Mouse (Mus musculus) bone marrow, adult 2 months (tissue): Measurements from ENCODE around the gene A930002H24Rik.

Experiments used
- CTCF ChIP-seq: fragments of 200-500 bp; IDR thresholded peaks from 2 replicates; pipeline ENCODE4 v1.5.1; 2011; ENCODE audit warnings: low read length, control low read depth; ENCODE audit not compliant: control insufficient read depth, insufficient read depth
- POLR2A ChIP-seq: fragments of 200-500 bp; IDR thresholded peaks from 2 replicates; pipeline ENCODE4 v1.6.1; 2011; ENCODE audit warnings: low read depth, mild to moderate bottlenecking, control low read depth, low read length, borderline replicate concordance; ENCODE audit not compliant: control insufficient read depth

DNA sequence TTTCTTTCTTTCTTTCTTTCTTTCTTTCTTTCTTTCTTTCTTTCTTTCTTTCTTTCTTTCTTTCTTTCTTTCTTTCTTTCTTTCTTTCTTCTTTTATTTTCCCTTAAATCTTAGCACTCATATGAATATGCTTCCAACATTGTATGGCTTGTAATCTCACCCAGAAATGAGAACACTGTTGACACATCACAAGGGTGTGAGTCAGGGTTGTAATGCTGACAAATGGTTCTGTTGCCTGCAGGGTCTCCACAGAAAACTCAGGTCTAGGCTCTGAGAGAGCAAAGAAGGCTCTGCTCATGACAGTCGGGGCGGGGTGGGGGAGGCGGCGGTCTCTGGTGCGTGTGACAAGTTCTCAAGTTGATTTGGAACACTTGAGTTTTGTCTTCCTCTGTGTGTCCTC lies 18.7 kb downstream of the A930002H24Rik start:
- TF ChIP-seq POLR2A: no peak
- TF ChIP-seq CTCF: no peak
